Mouse (Mus musculus): Measurements from ENCODE around the gene Pgf. TPM values are rescaled to one million over a fixed set of nuclear protein-coding genes. Genes with fewer than 3 reads are reported as not detected.

Gene Pgf
- polyA plus RNA-seq, 1 experiment from 2014 or later, result 21.8 TPM

- no peak overlapping the region for H3K9ac ChIP-seq (replicated peaks; ENCODE audit: low read depth, low read length)
- H3K4me2 ChIP-seq (replicated peaks; ENCODE audit: low read depth, low read length), result no peak overlapping the region
- peak overlapping the region; percentile 84 for H3K27ac ChIP-seq (ENCODE audit: low read length)
- no peak overlapping the region for H3K4me3 ChIP-seq (ENCODE audit: low read depth, low read length)
- H3K4me1 ChIP-seq (ENCODE audit: control insufficient read depth, insufficient read depth, low read length), result peaks cover 42% of the 10 kb centered on the region; the same call in 1 of the 2 replicates
- no peaks in the 10 kb centered on the region for H3K9me3 ChIP-seq (ENCODE audit: control insufficient read depth, low read depth, low read length)
- no peaks in the 10 kb centered on the region for H3K27me3 ChIP-seq (ENCODE audit: control insufficient read depth, insufficient read depth, low read length)
- no peaks in the 10 kb centered on the region for H3K36me3 ChIP-seq (ENCODE audit: control insufficient read depth, insufficient read depth, low read length)
- ATAC-seq (ENCODE audit: insufficient number of reproducible peaks, insufficient read depth, low FRiP score, low read depth), result no peak; the same call in 1 of the 2 replicates
- WGBS, result 76% methylated on average over 5 of the region's 5 CpGs
These were observed 17.5 kb upstream of the Pgf start for GRCm38 (mm10) chr12:85195086-85195485.

DNA sequence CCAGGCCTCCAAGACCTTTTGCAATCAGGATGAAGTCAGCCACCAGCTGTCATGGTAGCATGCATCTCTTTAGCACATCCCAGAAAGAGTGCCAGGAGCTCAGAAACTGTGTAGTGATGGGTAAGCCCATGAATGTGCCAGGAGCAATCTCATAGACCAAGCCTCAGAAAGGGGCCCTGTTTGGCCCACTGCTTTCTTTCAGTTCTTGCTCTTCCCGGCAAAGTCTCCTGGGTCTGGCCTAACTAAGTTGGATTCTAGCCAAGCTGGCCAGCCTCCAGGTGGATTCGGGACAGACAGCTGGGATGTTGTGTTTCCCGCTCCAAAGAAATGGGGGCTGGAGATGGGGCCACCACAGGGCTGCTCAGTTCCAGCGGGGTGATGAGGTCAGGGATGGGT, 17.0 kb upstream of the Pgf start:
- H3K4me2 ChIP-seq (replicated peaks; ENCODE audit: low read depth, low read length), result no peak overlapping the region
- peak overlapping the region; percentile 84 for H3K27ac ChIP-seq (ENCODE audit: low read length)
- H3K4me3 ChIP-seq (ENCODE audit: low read depth, low read length), result no peak overlapping the region
- 19% methylated on average over 4 of the region's 4 CpGs for WGBS
- H3K9me3 ChIP-seq (ENCODE audit: control insufficient read depth, low read depth, low read length), result no peaks in the 10 kb centered on the region
- no peak overlapping the region for H3K9ac ChIP-seq (replicated peaks; ENCODE audit: low read depth, low read length)
- H3K4me1 ChIP-seq (ENCODE audit: control insufficient read depth, insufficient read depth, low read length), result peaks cover 42% of the 10 kb centered on the region; the same call in 1 of the 2 replicates
- no peaks in the 10 kb centered on the region for H3K27me3 ChIP-seq (ENCODE audit: control insufficient read depth, insufficient read depth, low read length)
- no peaks in the 10 kb centered on the region for H3K36me3 ChIP-seq (ENCODE audit: control insufficient read depth, insufficient read depth, low read length)
- ATAC-seq (ENCODE audit: insufficient number of reproducible peaks, insufficient read depth, low FRiP score, low read depth), result peak; percentile 62

DNA sequence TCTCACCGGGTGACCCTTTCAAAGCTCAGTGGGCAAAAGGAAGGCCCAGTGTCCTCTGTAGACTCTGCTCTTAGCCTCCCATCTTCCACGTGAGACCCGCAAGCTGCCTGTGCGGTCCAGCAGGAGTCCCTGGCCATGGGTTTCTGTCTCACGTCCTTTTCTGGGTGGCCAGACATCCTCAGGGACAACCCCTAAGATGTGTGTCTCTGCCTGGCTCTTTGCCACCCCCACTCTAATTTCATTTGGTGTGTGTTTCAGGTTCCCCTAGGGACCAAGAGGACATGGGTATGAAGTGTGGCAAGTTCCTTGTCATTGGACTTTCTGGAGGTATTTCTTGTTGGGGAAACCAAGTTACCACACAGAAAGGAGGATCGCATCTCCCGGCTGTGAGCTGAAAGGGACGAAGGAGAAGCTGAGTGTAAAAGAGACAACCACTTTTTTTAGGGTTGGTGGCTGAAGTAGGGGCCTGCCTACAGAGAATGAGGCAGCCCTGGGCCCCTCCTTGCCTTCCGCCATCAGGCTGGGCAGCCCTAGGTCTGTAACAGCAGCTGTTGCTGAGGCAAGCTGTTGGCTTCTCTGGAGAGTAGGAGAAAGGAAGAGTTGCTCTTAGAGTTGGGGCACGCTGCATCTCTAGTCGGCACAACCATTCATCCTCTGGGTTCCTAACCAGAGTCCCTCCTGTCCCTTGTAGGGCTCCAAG, 16.5 kb upstream of the Pgf start:
- no peak overlapping the region for H3K4me3 ChIP-seq (ENCODE audit: low read depth, low read length)
- ATAC-seq (ENCODE audit: insufficient number of reproducible peaks, insufficient read depth, low FRiP score, low read depth), result no peak
- no peaks in the 10 kb centered on the region for H3K27me3 ChIP-seq (ENCODE audit: control insufficient read depth, insufficient read depth, low read length)
- H3K36me3 ChIP-seq (ENCODE audit: control insufficient read depth, insufficient read depth, low read length), result no peaks in the 10 kb centered on the region
- H3K9me3 ChIP-seq (ENCODE audit: control insufficient read depth, low read depth, low read length), result no peaks in the 10 kb centered on the region
- H3K9ac ChIP-seq (replicated peaks; ENCODE audit: low read depth, low read length), result no peak overlapping the region
- no peak overlapping the region for H3K4me2 ChIP-seq (replicated peaks; ENCODE audit: low read depth, low read length)
- peaks cover 42% of the 10 kb centered on the region; the same call in 1 of the 2 replicates for H3K4me1 ChIP-seq (ENCODE audit: control insufficient read depth, insufficient read depth, low read length)
- peak overlapping the region; percentile 84; the same call in 1 of the 2 replicates for H3K27ac ChIP-seq (ENCODE audit: low read length)
- WGBS, result 82% methylated on average over 11 of the region's 11 CpGs

GRCm38 (mm10) chr12:85193146-85193545, 15.6 kb upstream of the Pgf start:
- H3K4me3 ChIP-seq (ENCODE audit: low read depth, low read length), result no peak overlapping the region

DNA sequence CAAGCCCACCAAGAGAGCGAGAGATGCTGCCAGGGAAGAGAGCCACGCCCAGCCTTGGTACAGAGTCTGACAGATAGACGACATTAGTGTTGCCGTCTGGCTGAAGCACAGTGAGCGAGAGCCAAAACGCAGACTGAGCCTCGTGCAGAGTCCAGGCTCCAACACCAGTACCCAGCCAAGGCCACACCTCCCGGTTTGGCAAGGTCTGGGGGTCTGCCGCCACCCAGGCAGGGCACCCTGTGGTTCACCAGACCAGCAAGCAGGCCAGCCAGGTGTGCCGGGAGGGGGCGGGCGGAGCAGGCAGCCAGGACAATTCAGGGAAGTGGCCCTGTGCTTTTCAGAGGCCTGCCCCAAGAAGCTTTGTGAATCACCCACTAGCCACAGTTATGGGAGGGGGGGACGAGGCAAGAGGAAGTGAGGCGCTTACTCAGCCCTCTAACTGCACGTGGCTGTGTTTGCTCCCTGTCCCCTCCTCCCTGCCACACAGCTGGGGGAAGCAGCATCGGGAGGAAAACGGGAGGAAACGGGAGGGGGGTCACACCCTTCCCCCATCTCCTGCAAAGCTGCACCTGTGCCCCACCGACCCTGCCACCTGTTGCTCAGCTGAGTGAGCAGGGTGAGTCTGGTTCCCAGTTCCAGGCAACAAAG, 15.0 kb upstream of the Pgf start:
- H3K27ac ChIP-seq (ENCODE audit: low read length), result no peak overlapping the region
- no peak overlapping the region for H3K4me3 ChIP-seq (ENCODE audit: low read depth, low read length)
- H3K36me3 ChIP-seq (ENCODE audit: control insufficient read depth, insufficient read depth, low read length), result no peaks in the 10 kb centered on the region
- peak; percentile 54 for ATAC-seq (ENCODE audit: insufficient number of reproducible peaks, insufficient read depth, low FRiP score, low read depth)
- H3K9ac ChIP-seq (replicated peaks; ENCODE audit: low read depth, low read length), result no peak overlapping the region
- no peak overlapping the region for H3K4me2 ChIP-seq (replicated peaks; ENCODE audit: low read depth, low read length)
- no peaks in the 10 kb centered on the region for H3K27me3 ChIP-seq (ENCODE audit: control insufficient read depth, insufficient read depth, low read length)
- H3K9me3 ChIP-seq (ENCODE audit: control insufficient read depth, low read depth, low read length), result no peaks in the 10 kb centered on the region
- 26% methylated on average over 19 of the region's 19 CpGs for WGBS
- H3K4me1 ChIP-seq (ENCODE audit: control insufficient read depth, insufficient read depth, low read length), result peaks cover 31% of the 10 kb centered on the region; the same call in 1 of the 2 replicates

More at GRCm38 (mm10) chr12:85193146-85193545, 15.6 kb upstream of the Pgf start:
- H3K36me3 ChIP-seq (ENCODE audit: control insufficient read depth, insufficient read depth, low read length), result no peaks in the 10 kb centered on the region
- no peak overlapping the region for H3K9ac ChIP-seq (replicated peaks; ENCODE audit: low read depth, low read length)
- H3K27ac ChIP-seq (ENCODE audit: low read length), result no peak overlapping the region
- H3K27me3 ChIP-seq (ENCODE audit: control insufficient read depth, insufficient read depth, low read length), result no peaks in the 10 kb centered on the region
- no peaks in the 10 kb centered on the region for H3K9me3 ChIP-seq (ENCODE audit: control insufficient read depth, low read depth, low read length)
- H3K4me2 ChIP-seq (replicated peaks; ENCODE audit: low read depth, low read length), result no peak overlapping the region
- 82% methylated on average over 10 of the region's 10 CpGs for WGBS
- no peak for ATAC-seq (ENCODE audit: insufficient number of reproducible peaks, insufficient read depth, low FRiP score, low read depth)
- peaks cover 37% of the 10 kb centered on the region; the same call in 1 of the 2 replicates for H3K4me1 ChIP-seq (ENCODE audit: control insufficient read depth, insufficient read depth, low read length)

GRCm38 (mm10) chr12:85190290-85190689, 12.7 kb upstream of the Pgf start:
- Histone ChIP-seq H3K9me3 (ENCODE audit: control insufficient read depth, low read depth, low read length) (no peaks in the 10 kb centered on the region), H3K27me3 (ENCODE audit: control insufficient read depth, insufficient read depth, low read length) (no peaks in the 10 kb centered on the region), H3K36me3 (ENCODE audit: control insufficient read depth, insufficient read depth, low read length) (no peaks in the 10 kb centered on the region), H3K4me3 (ENCODE audit: low read depth, low read length) (no peak overlapping the region), H3K9ac (replicated peaks; ENCODE audit: low read depth, low read length) (no peak overlapping the region), H3K4me1 (ENCODE audit: control insufficient read depth, insufficient read depth, low read length) (peaks cover 34% of the 10 kb centered on the region; the same call in 1 of the 2 replicates), H3K27ac (ENCODE audit: low read length) (no peak overlapping the region), H3K4me2 (replicated peaks; ENCODE audit: low read depth, low read length) (no peak overlapping the region)
- 73% methylated on average over 7 of the region's 7 CpGs for WGBS
- ATAC-seq (ENCODE audit: insufficient number of reproducible peaks, insufficient read depth, low FRiP score, low read depth), result no peak

GRCm38 (mm10) chr12:85186361-85186760, 8.8 kb upstream of the Pgf start:
- H3K4me1 ChIP-seq (ENCODE audit: control insufficient read depth, insufficient read depth, low read length), result peaks cover 19% of the 10 kb centered on the region; the same call in 1 of the 2 replicates
- no peaks in the 10 kb centered on the region for H3K27me3 ChIP-seq (ENCODE audit: control insufficient read depth, insufficient read depth, low read length)
- H3K4me2 ChIP-seq (replicated peaks; ENCODE audit: low read depth, low read length), result no peak overlapping the region
- no peak overlapping the region for H3K4me3 ChIP-seq (ENCODE audit: low read depth, low read length)
- no peak for ATAC-seq (ENCODE audit: insufficient number of reproducible peaks, insufficient read depth, low FRiP score, low read depth)
- H3K36me3 ChIP-seq (ENCODE audit: control insufficient read depth, insufficient read depth, low read length), result no peaks in the 10 kb centered on the region
- WGBS, result 60% methylated on average over 7 of the region's 7 CpGs
- H3K9ac ChIP-seq (replicated peaks; ENCODE audit: low read depth, low read length), result no peak overlapping the region
- H3K9me3 ChIP-seq (ENCODE audit: control insufficient read depth, low read depth, low read length), result no peaks in the 10 kb centered on the region
- H3K27ac ChIP-seq (ENCODE audit: low read length), result no peak overlapping the region; the same call in 1 of the 2 replicates

DNA sequence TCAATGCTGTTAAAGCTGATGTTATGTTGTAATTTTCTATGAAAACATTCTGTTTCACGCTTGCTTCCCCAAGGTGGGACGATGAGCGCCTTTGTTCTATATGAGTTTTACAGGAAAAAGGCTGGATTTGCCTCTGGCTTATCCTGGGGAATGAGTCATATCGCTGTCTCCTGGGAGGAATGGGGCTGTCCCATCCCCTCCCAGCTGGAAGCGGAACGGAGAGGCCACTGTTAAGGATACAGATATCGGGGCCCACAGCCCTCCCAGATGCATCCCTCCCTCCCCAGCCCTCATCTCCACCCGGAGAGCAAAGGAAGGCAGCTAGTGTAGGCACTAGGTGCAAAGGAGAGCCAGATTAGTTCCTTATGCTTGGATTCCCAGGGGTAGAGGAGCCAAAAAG, 8.2 kb upstream of the Pgf start:
- Histone ChIP-seq H3K4me2 (replicated peaks; ENCODE audit: low read depth, low read length) (no peak overlapping the region), H3K36me3 (ENCODE audit: control insufficient read depth, insufficient read depth, low read length) (no peaks in the 10 kb centered on the region), H3K27ac (ENCODE audit: low read length) (no peak overlapping the region; the same call in 1 of the 2 replicates), H3K9me3 (ENCODE audit: control insufficient read depth, low read depth, low read length) (no peaks in the 10 kb centered on the region), H3K4me3 (ENCODE audit: low read depth, low read length) (no peak overlapping the region), H3K4me1 (ENCODE audit: control insufficient read depth, insufficient read depth, low read length) (peaks cover 19% of the 10 kb centered on the region; the same call in 1 of the 2 replicates), H3K27me3 (ENCODE audit: control insufficient read depth, insufficient read depth, low read length) (no peaks in the 10 kb centered on the region), H3K9ac (replicated peaks; ENCODE audit: low read depth, low read length) (no peak overlapping the region)
- ATAC-seq (ENCODE audit: insufficient number of reproducible peaks, insufficient read depth, low FRiP score, low read depth), result no peak
- WGBS, result 39% methylated on average over 8 of the region's 8 CpGs
